Mouse (Mus musculus) limb, embryonic 12.5 days (tissue): Measurements from ENCODE around the gene Mbd4. TPM values are rescaled to one million over a fixed set of nuclear protein-coding genes. Genes with fewer than 3 reads are reported as not detected.
"Not testable (repeated sequence)": the region's sequence is repeated elsewhere in the genome, so short reads cannot be mapped to it uniquely, and the experiment has no call there.

Experiments
- ATAC-seq: fragments of 200-750 bp; cut with Nextera tagmentation; 2 replicates; pipeline ENCODE4 v1.8.0; 2017; ENCODE audit warnings: low read depth, moderate TSS enrichment; ENCODE audit not compliant: insufficient number of reproducible peaks, insufficient read depth, low FRiP score, low TSS enrichment
- H3K27ac ChIP-seq: fragments of 300-500 bp; sonication (generic); 2 replicates; pipeline ENCODE4 v1.5.1; 2016; ENCODE audit warnings: mild to moderate bottlenecking, moderate library complexity
- H3K27me3 ChIP-seq: fragments of 300-500 bp; sonication (generic); 2 replicates; pipeline ENCODE4 v1.6.1; 2016; ENCODE audit warnings: mild to moderate bottlenecking, moderate library complexity
- H3K36me3 ChIP-seq: fragments of 300-500 bp; sonication (generic); 2 replicates; pipeline ENCODE4 v1.6.1; 2016; ENCODE audit warnings: mild to moderate bottlenecking, moderate library complexity
- H3K4me1 ChIP-seq: fragments of 300-500 bp; sonication (generic); replicated peaks from 2 replicates; pipeline ENCODE4 v1.6.1; 2016
- H3K4me2 ChIP-seq: fragments of 300-500 bp; sonication (generic); 2 replicates; pipeline ENCODE4 v1.6.1; 2016; ENCODE audit warnings: mild to moderate bottlenecking, moderate library complexity
- H3K4me3 ChIP-seq: fragments of 300-500 bp; sonication (generic); replicated peaks from 2 replicates; pipeline ENCODE4 v1.5.1; 2016; ENCODE audit warnings: mild to moderate bottlenecking
- H3K9ac ChIP-seq: fragments of 300-500 bp; sonication (generic); replicated peaks from 2 replicates; pipeline ENCODE4 v1.6.1; 2016; ENCODE audit warnings: mild to moderate bottlenecking, moderate library complexity
- H3K9me3 ChIP-seq: fragments of 300-500 bp; sonication (generic); 2 replicates; pipeline ENCODE4 v1.6.1; 2016; ENCODE audit warnings: mild to moderate bottlenecking, moderate library complexity
- WGBS: fragments of 180-500 bp; shearing (Covaris S2); methylation state at CpG from one replicate; pipeline ENCODE4 v1.1.7; 2016; 5-methylcytosine and 5-hydroxymethylcytosine counted together
- polyA plus RNA-seq: library from polyadenylated mRNA; unstranded; fragments of >200 nt; fragmentation: Nextera tagmentation; extraction: Ambion mirVana; gene quantifications from 2 replicates; pipeline ENCODE4 v1.2.1, GENCODE M21; 2016

The Mbd4 gene
- polyA plus RNA-seq, 1 experiment from 2014 or later: 33.7 TPM

DNA sequence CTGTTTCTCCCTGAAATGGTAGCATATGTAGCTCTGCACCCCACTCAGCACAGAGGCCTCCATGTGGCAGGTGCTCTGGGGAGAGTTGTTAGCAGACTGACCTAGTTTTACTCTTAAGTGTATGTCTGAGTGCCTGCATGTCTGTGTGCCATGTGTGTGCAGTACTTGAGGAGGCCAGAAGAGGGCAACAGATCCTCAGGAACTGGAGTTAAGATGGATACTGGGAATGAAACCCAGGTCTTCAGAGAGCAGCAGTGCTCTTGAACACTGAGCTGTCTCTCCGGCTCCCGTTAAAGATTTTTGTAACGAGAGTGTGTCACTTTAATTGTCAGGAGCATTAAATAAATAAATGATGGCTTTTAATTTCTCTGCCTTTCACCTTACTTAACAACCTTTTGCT lies 35.1 kb upstream of the Mbd4 start:
- H3K27me3 ChIP-seq: no peaks in the 10 kb centered on the region
- no peak overlapping the region for H3K9ac ChIP-seq
- H3K9me3 ChIP-seq: peaks cover 5% of the 10 kb centered on the region
- H3K4me3 ChIP-seq: no peak overlapping the region
- no peak for ATAC-seq
- H3K4me2 ChIP-seq: no peak overlapping the region
- H3K4me1 ChIP-seq: peaks cover 12% of the 10 kb centered on the region
- WGBS: 97% methylated on average over 3 of the region's 3 CpGs
- peaks cover 80% of the 10 kb centered on the region for H3K36me3 ChIP-seq
- H3K27ac ChIP-seq: no peak overlapping the region

DNA sequence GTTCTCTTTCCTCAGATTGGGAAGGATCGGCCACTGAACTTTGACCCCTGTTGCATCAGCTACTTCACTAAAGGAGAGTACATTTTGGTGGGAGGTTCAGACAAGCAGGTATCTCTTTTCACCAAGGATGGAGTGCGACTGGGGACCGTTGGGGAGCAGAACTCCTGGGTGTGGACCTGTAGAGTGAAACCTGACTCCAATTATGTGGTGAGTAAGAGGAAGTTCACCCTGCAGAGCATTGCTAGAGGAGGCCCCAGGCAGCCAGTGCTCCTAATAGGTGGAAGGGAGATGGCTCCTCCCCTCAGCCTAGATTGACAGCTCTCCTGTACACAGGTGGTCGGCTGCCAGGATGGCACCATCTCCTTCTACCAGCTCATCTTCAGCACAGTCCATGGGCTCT lies 33.7 kb upstream of the Mbd4 start:
- Histone ChIP-seq H3K27me3 (no peaks in the 10 kb centered on the region), H3K9me3 (peaks cover 5% of the 10 kb centered on the region), H3K36me3 (peaks cover 79% of the 10 kb centered on the region), H3K27ac (no peak overlapping the region), H3K9ac (no peak overlapping the region), H3K4me2 (no peak overlapping the region), H3K4me3 (no peak overlapping the region), H3K4me1 (peaks cover 12% of the 10 kb centered on the region)
- ATAC-seq: no peak
- WGBS: 58% methylated on average over 4 of the region's 4 CpGs

DNA sequence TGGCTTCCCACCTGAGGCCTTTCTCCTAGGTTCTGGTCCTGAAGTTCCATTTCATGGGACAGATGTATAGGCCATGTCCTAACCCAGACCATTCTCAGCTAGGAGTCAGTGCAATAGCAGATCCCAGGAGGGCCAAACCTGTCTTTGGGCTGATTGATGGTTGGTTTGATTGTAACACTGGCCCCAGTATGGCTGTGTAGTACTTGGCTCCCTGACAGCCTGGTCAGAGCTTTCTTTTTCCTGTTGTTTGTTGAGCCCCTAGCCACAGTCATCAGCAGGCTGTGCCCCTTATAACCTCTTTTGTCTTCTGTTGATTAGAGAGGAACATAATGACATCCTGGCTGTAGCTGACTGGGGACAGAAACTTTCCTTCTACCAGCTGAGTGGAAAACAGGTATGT lies 30.8 kb upstream of the Mbd4 start:
- no peak overlapping the region for H3K4me3 ChIP-seq
- no peak for ATAC-seq

DNA sequence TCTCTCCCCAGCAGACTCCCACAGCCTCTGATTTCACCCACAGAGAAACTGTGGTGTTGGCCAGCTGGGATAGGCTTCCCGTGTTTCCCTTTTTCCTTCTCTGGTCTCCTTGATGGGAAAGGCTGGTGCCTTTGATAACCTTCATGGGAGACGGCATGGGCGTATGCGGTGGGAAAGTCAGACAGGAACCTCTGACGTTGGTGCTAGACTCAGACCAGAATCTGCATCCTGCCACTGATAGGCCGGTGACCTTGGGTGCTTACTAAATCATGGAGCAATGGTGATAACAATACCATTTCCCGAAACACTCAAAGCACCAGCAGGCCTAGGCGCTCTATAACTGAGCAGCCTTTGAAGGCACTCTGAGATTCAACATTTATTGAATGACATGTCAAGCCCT lies 27.6 kb upstream of the Mbd4 start:
- Histone ChIP-seq H3K4me2 (no peak overlapping the region), H3K36me3 (peaks cover 72% of the 10 kb centered on the region), H3K4me1 (no peaks in the 10 kb centered on the region), H3K4me3 (no peak overlapping the region), H3K9me3 (no peaks in the 10 kb centered on the region), H3K27me3 (no peaks in the 10 kb centered on the region), H3K9ac (no peak overlapping the region), H3K27ac (no peak overlapping the region)
- ATAC-seq: no peak
- WGBS: 87% methylated on average over 8 of the region's 8 CpGs

More for the DNA sequence above, 30.8 kb upstream of the Mbd4 start:
- Histone ChIP-seq H3K4me1 (peaks cover 4% of the 10 kb centered on the region; the same call in 1 of the 2 replicates), H3K9me3 (peaks cover 5% of the 10 kb centered on the region), H3K36me3 (peaks cover 68% of the 10 kb centered on the region), H3K9ac (no peak overlapping the region), H3K4me2 (no peak overlapping the region), H3K27me3 (no peaks in the 10 kb centered on the region), H3K27ac (no peak overlapping the region)

DNA sequence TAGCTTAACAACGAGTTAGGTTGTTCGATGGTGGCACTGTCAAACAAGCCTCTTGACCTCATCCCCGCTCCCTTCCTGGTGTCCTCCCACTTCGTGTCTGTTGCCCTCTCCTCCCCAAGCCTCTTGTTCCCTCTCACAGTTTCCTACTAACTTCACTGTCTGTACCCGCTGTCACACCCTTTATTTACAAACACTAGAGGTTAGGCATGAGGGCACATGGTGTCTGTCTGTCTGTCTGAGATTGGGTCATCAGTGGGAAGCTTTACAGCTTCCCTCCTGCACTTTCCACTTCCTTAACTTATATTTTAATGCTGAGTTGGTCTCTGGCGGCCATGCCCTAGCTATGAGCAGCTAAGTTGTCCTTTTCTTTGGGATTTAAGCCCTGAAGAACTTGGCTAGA lies 26.6 kb upstream of the Mbd4 start:
- ATAC-seq: no peak
- H3K4me3 ChIP-seq: no peak overlapping the region
- no peaks in the 10 kb centered on the region for H3K27me3 ChIP-seq
- 81% methylated on average over 6 of the region's 6 CpGs for WGBS
- H3K4me2 ChIP-seq: no peak overlapping the region
- H3K27ac ChIP-seq: no peak overlapping the region
- H3K9me3 ChIP-seq: no peaks in the 10 kb centered on the region
- H3K9ac ChIP-seq: no peak overlapping the region
- peaks cover 74% of the 10 kb centered on the region for H3K36me3 ChIP-seq
- H3K4me1 ChIP-seq: no peaks in the 10 kb centered on the region

DNA sequence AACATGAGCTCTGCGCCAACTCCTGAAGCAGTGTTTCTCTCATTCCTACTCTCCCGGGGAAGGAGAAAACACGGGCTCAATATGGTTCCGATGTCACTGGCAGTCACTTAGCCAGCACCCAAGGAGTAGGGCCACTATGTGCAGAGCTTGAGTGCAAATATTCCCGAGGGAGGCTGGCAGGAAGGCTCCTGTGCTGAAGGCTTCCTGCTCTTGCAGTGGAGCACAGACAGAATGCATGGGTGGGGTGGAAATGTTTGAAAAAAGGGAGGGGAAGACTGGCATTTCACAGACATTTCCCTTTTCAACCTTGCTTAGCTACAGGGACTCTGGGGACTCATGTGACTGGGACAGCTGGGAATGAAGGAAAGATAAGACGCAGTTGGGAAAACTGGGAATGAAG lies 25.5 kb upstream of the Mbd4 start:
- H3K27ac ChIP-seq: no peak overlapping the region
- no peak overlapping the region for H3K9ac ChIP-seq
- H3K4me2 ChIP-seq: no peak overlapping the region
- whole genome bisulfite sequencing: 85% methylated on average over 6 of the region's 6 CpGs
- no peaks in the 10 kb centered on the region for H3K9me3 ChIP-seq
- H3K36me3 ChIP-seq: peaks cover 66% of the 10 kb centered on the region
- H3K4me1 ChIP-seq: no peaks in the 10 kb centered on the region
- no peak for ATAC-seq
- H3K27me3 ChIP-seq: no peaks in the 10 kb centered on the region
- no peak overlapping the region for H3K4me3 ChIP-seq

DNA sequence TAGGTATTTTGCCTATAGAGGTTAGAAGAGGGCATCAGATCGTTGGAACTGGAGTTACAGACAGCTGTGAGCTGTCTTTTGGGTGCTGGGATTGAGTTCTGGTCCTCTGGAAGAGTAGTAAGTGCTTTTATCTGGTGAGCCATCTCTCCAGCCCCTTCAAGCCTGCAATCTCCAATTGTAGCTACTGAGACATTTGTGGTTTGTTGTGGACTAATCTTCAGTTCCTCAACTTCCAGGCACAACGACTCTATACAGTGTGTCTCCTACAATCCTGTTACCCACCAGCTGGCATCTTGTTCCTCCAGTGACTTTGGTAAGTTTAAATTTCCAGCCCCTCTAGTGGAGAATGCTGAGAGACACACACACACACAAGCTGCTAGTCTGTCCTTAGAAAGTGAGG lies 24.1 kb upstream of the Mbd4 start:
- no peak for ATAC-seq
- Histone ChIP-seq H3K9ac (no peak overlapping the region), H3K27me3 (no peaks in the 10 kb centered on the region), H3K4me3 (no peak overlapping the region), H3K4me2 (no peak overlapping the region), H3K27ac (no peak overlapping the region), H3K4me1 (no peaks in the 10 kb centered on the region), H3K36me3 (peaks cover 51% of the 10 kb centered on the region), H3K9me3 (no peaks in the 10 kb centered on the region)
- WGBS: 85% methylated on average over 2 of the region's 2 CpGs

DNA sequence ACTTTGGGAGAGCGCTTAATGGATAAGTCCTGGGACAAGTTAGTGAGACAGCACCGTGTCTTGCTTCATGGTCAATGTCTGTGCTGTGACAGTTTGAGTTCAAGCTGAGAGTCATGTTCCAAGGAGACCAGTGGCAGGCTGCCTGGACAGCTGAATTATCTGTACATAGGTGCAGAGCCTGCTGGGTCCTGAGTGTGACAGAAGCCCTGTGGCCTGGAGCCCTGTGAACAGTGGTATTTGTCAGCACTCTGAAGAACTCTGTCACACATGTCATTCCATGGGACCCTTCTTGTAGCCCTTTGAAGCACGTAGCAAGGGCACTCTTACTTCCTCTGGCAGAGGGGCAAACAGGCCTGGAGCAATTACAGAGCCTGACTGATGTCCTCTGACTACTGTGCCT lies 18.1 kb upstream of the Mbd4 start:
- not testable (repeated sequence) for H3K9ac ChIP-seq, H3K4me1 ChIP-seq, H3K4me2 ChIP-seq, H3K4me3 ChIP-seq, ATAC-seq, H3K27me3 ChIP-seq, H3K9me3 ChIP-seq, H3K27ac ChIP-seq
- no CpG with 5 or more reads among the region's 3 CpGs for WGBS
- peaks cover 10% of the 10 kb centered on the region; the same call in 1 of the 2 replicates for H3K36me3 ChIP-seq

DNA sequence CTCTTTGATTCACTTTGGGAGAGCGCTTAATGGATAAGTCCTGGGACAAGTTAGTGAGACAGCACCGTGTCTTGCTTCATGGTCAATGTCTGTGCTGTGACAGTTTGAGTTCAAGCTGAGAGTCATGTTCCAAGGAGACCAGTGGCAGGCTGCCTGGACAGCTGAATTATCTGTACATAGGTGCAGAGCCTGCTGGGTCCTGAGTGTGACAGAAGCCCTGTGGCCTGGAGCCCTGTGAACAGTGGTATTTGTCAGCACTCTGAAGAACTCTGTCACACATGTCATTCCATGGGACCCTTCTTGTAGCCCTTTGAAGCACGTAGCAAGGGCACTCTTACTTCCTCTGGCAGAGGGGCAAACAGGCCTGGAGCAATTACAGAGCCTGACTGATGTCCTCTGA lies 14.0 kb upstream of the Mbd4 start:
- H3K9me3 ChIP-seq, ATAC-seq, H3K4me3 ChIP-seq, H3K9ac ChIP-seq, H3K4me2 ChIP-seq, H3K4me1 ChIP-seq, H3K27ac ChIP-seq, H3K27me3 ChIP-seq: not testable (repeated sequence)
- WGBS: no CpG with 5 or more reads among the region's 3 CpGs
- peaks cover 21% of the 10 kb centered on the region for H3K36me3 ChIP-seq

DNA sequence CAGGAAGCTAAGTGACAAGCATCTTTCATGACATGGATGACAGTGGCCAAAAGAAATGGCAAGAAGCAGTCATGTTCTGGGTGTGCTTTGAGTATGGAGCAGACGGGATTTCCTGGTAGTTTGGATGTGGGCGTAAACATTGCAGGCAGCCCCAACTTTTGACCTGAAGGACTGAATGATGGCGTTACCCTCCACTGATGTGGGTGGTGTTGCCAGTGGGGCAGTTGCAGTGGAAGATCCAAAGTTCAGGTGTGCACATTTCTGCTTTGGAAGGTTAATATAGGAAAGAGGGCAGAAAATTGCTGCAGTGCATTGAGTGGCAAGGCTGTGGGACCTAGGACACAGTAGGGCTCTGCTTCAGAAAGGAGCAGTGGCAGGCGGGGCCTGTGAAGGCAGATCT lies 12.1 kb upstream of the Mbd4 start:
- H3K4me1 ChIP-seq: no peaks in the 10 kb centered on the region
- H3K9ac ChIP-seq: no peak overlapping the region
- no peak for ATAC-seq
- 92% methylated on average over 4 of the region's 4 CpGs for WGBS
- no peak overlapping the region for H3K27ac ChIP-seq
- no peak overlapping the region for H3K4me2 ChIP-seq
- H3K9me3 ChIP-seq: no peaks in the 10 kb centered on the region
- no peaks in the 10 kb centered on the region for H3K27me3 ChIP-seq
- peaks cover 21% of the 10 kb centered on the region for H3K36me3 ChIP-seq
- no peak overlapping the region for H3K4me3 ChIP-seq

DNA sequence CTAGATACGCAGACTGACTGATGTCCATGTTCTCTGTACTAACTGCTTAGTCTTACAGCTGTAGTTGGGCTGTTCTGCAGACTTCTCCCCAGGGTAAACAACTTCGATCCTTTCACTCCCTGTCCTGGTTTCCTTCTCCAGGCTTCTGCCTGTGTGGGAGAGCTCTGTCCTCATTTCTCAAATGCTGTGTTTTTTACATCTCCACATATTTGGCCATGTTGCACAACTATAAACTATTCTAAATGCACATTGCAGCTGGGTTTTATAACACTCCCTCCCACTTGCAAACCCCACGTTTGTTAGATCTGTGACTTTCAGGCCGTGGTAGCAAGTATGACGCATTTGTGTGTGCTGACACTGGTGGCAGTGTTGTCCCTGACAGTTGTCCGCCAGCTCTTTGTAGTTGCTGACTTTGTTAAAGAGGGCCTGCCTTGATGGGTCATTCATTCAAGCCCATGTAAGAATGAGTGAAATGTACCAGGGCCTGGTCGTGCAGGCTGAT lies 10.2 kb upstream of the Mbd4 start:
- H3K9ac ChIP-seq: no peak overlapping the region
- H3K4me1 ChIP-seq: no peaks in the 10 kb centered on the region
- no peak for ATAC-seq
- H3K9me3 ChIP-seq: no peaks in the 10 kb centered on the region
- no peak overlapping the region; the same call in 1 of the 2 replicates for H3K27ac ChIP-seq
- no peak overlapping the region for H3K4me3 ChIP-seq
- H3K36me3 ChIP-seq: peaks cover 21% of the 10 kb centered on the region
- H3K27me3 ChIP-seq: no peaks in the 10 kb centered on the region
- no peak overlapping the region for H3K4me2 ChIP-seq
- WGBS: 68% methylated on average over 7 of the region's 7 CpGs

DNA sequence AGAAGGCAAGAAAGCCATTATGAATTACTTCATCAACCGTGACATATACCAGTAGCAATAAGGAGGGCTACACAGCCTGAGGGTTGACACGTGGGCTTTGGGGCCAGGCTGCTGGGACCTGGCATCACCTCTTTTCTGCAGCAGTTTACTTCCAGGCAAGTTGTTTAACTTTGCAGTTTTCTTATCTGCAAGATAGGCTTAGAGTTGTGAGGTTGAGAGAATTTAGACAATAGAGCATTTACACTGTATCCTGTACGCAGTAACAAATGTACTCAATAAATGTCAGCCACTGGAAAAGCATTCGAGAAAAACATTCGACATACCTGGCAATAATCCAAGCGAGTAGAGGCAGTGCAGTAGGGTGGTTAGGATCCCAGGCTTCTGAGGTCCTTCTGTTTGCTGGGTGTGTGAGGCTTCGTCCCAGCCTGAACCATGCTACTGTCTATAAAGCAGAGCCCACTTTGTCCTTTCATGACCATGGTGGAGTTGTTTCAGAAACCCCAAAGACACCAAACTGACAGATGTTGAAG lies 6.9 kb upstream of the Mbd4 start:
- 79% methylated on average over 7 of the region's 7 CpGs for WGBS
- Histone ChIP-seq H3K9ac (no peak overlapping the region), H3K36me3 (peaks cover 14% of the 10 kb centered on the region), H3K27me3 (no peaks in the 10 kb centered on the region), H3K4me2 (no peak overlapping the region), H3K4me1 (peaks cover 20% of the 10 kb centered on the region), H3K4me3 (no peak overlapping the region), H3K9me3 (no peaks in the 10 kb centered on the region), H3K27ac (no peak overlapping the region)
- no peak for ATAC-seq
